Mouse (Mus musculus): ENCODE measurements around the gene Msh4. TPM values are rescaled to one million over a fixed set of nuclear protein-coding genes. Genes with fewer than 3 reads are reported as not detected.

Gene Msh4
- total and polyA plus RNA-seq, 3 experiments = 0.15 to 0.50 TPM; not detected in 1

DNA sequence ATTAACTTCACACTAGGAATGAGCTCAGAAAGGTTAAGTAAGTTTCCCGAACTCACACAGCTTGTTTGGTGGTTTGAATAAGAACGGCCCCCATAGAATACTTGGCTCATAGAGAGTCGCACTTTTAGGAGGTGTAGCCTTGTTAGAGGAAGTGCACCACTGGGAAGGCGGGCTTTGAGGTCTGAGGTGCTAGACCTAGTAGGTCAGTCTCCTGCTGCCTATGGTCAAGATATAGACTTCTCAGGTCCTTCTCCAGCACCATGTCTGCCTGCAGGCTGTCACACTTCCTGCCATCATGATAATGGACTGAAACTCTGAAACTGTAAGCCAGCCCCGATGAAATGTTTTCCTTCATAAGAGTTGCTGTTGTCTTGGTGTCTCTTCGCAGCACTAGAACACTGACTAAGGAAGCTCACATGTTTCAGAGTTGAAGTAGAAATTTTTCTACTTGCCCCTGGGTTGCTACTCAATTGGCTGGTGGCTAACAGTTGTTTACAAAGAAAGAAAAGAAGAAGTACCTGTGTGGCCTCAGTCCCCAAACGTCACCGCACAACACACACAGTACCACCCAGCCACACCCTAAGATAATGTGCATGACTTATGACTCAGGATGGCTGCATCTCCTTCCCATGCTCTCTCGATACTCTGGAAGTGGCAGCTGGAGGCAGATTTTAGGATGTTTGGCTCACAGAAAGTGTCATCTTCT is 98.3 kb downstream of the Msh4 start (continued):
- TF ChIP-seq BHLHE40 (IDR thresholded peaks at IDR 0.05; ENCODE audit: borderline replicate concordance, low read depth, low read length) (peak; percentile 50; the same call in 1 of the 2 replicates), JUND (IDR thresholded peaks at IDR 0.05; ENCODE audit: low read depth, low read length) (no peak), USF1 (IDR thresholded peaks at IDR 0.05; ENCODE audit: low read depth, low read length) (no peak), POLR2AphosphoS2 (IDR thresholded peaks at IDR 0.05; ENCODE audit: low read length) (no peak), ZMIZ1 (IDR thresholded peaks at IDR 0.05; ENCODE audit: low read depth, low read length) (no peak), RCOR1 (IDR thresholded peaks at IDR 0.05; ENCODE audit: low read depth, low read length) (peak; percentile 58), ZKSCAN1 (IDR thresholded peaks at IDR 0.05; ENCODE audit: low read depth, low read length) (no peak), ETS1 (IDR thresholded peaks at IDR 0.05; ENCODE audit: low read depth, low read length) (peak; percentile 87), GATA1 (IDR thresholded peaks at IDR 0.05; ENCODE audit: low read depth, low read length) (no peak; the same call in none of the 2 replicates), USF2 (IDR thresholded peaks at IDR 0.05; ENCODE audit: borderline replicate concordance in 1 of 2, insufficient read depth in 1 of 2, low read depth in 1 of 2, low read length in 2 of 2) (no peak), ZC3H11A (IDR thresholded peaks at IDR 0.05; ENCODE audit: low read depth, low read length) (no peak), NRF1 (IDR thresholded peaks at IDR 0.05; ENCODE audit: insufficient read depth, low read depth, low read length, poor library complexity, severe bottlenecking) (no peak)

Other genes starting within 250 kb of the Msh4 start
- gene St6galnac3, start 181.0 kb downstream of the Msh4 start, total RNA-seq (2012; rRNA removed) = 7.8 and 10.0 TPM in 2 replicates
- gene St6galnac3, start 181.0 kb downstream of the Msh4 start, polyA plus RNA-seq (2012; ENCODE audit: insufficient read depth in 1 of 2, insufficient read length in 2 of 2, low read depth in 1 of 2, low replicate concordance in 2 of 2, missing spikeins in 1 of 2) = 10 to 100 TPM in 1 of 2 experiments, not detected in 1; 11.4 TPM
- gene Asb17, start 61.9 kb downstream of the Msh4 start, total RNA-seq (2012; rRNA removed) = 9.0 and 9.7 TPM in 2 replicates
- gene Asb17, start 61.9 kb downstream of the Msh4 start, polyA plus RNA-seq (2012; ENCODE audit: insufficient read depth in 1 of 2, insufficient read length in 2 of 2, low read depth in 1 of 2, low replicate concordance in 2 of 2, missing spikeins in 1 of 2) = 1 to 10 TPM in 1 of 2 experiments, not detected in 1; 5.7 TPM
- 164 and 175 TPM in 2 replicates for gene Rabggtb, start 6.9 kb upstream of the Msh4 start, total RNA-seq (2012; rRNA removed)
- 100 to 1,000 TPM in 1 of 2 experiments, not detected in 1; 146 TPM for gene Rabggtb, start 6.9 kb upstream of the Msh4 start, polyA plus RNA-seq (2012; ENCODE audit: insufficient read depth in 1 of 2, insufficient read length in 2 of 2, low read depth in 1 of 2, low replicate concordance in 2 of 2, missing spikeins in 1 of 2)
- gene Acadm, start 38.5 kb upstream of the Msh4 start, total RNA-seq (2012; rRNA removed) = 33.0 and 36.7 TPM in 2 replicates
- 10 to 100 TPM in 1 of 2 experiments, not detected in 1; 44.3 TPM for gene Acadm, start 38.5 kb upstream of the Msh4 start, polyA plus RNA-seq (2012; ENCODE audit: insufficient read depth in 1 of 2, insufficient read length in 2 of 2, low read depth in 1 of 2, low replicate concordance in 2 of 2, missing spikeins in 1 of 2)
- gene Slc44a5, start 67.3 kb upstream of the Msh4 start, total RNA-seq (2012; rRNA removed) = not detected in 2 replicates
- not detected for gene Slc44a5, start 67.3 kb upstream of the Msh4 start, polyA plus RNA-seq (2012; ENCODE audit: insufficient read depth in 1 of 2, insufficient read length in 2 of 2, low read depth in 1 of 2, low replicate concordance in 2 of 2, missing spikeins in 1 of 2)